Mouse (Mus musculus) limb, embryonic 14.5 days (tissue): ENCODE results near the gene Slc25a13. TPM values are rescaled to one million over a fixed set of nuclear protein-coding genes. Genes with fewer than 3 reads are reported as not detected.
"Not testable (repeated sequence)": the region's sequence is repeated elsewhere in the genome, so short reads cannot be mapped to it uniquely, and the experiment has no call there.

Experiments used
- ATAC-seq: fragments of 200-750 bp; cut with Nextera tagmentation; 2 replicates; pipeline ENCODE4 v1.8.0; 2017; ENCODE audit warnings: low read depth, moderate number of reproducible peaks, moderate TSS enrichment; ENCODE audit not compliant: low FRiP score
- DNase-seq: peaks from one replicate; pipeline ENCODE4 v3.0.0-alpha.2; 2015; ENCODE audit warnings: low spot score
- H3K27ac ChIP-seq: fragments of 300-500 bp; sonication (generic); replicated peaks from 2 replicates; pipeline ENCODE4 v1.5.1; 2014; ENCODE audit warnings: low read depth, mild to moderate bottlenecking, low read length, moderate library complexity, mixed read lengths
- H3K27me3 ChIP-seq: fragments of 300-500 bp; sonication (generic); 2 replicates; pipeline ENCODE4 v1.6.1; 2014; ENCODE audit warnings: low read length, mixed read lengths; ENCODE audit not compliant: control insufficient read depth, insufficient read depth
- H3K36me3 ChIP-seq: fragments of 300-500 bp; sonication (generic); 2 replicates; pipeline ENCODE4 v1.6.1; 2014; ENCODE audit warnings: mild to moderate bottlenecking, low read length, moderate library complexity, mixed read lengths; ENCODE audit not compliant: control insufficient read depth, insufficient read depth
- H3K4me1 ChIP-seq: fragments of 300-500 bp; sonication (generic); 2 replicates; pipeline ENCODE4 v1.6.1; 2014; ENCODE audit warnings: antibody characterized with exemption, low read length, mixed read lengths; ENCODE audit not compliant: control insufficient read depth, insufficient read depth
- H3K4me2 ChIP-seq: fragments of 300-500 bp; sonication (generic); replicated peaks from 2 replicates; pipeline ENCODE4 v1.6.1; 2014; ENCODE audit warnings: low read depth, mild to moderate bottlenecking, low read length, moderate library complexity; ENCODE audit not compliant: severe bottlenecking
- H3K4me3 ChIP-seq: fragments of 300-500 bp; sonication (generic); replicated peaks from 2 replicates; pipeline ENCODE4 v1.5.1; 2014; ENCODE audit warnings: low read length
- H3K9ac ChIP-seq: fragments of 300-500 bp; sonication (generic); 2 replicates; pipeline ENCODE4 v1.6.1; 2014; ENCODE audit warnings: mild to moderate bottlenecking, low read depth, low read length, moderate library complexity; ENCODE audit not compliant: severe bottlenecking
- H3K9me3 ChIP-seq: fragments of 300-500 bp; sonication (generic); 2 replicates; pipeline ENCODE4 v1.6.1; 2016; ENCODE audit warnings: low read length; ENCODE audit not compliant: control insufficient read depth
- POLR2A ChIP-seq: fragments of 200-500 bp; IDR thresholded peaks from 2 replicates; pipeline ENCODE4 v1.8.0; 2012; ENCODE audit warnings: inconsistent platforms, mild to moderate bottlenecking, moderate library complexity, borderline replicate concordance; ENCODE audit not compliant: insufficient read depth, insufficient read length; ENCODE audit errors: extremely low read depth
- WGBS: fragments of 180-500 bp; shearing (Covaris S2); extraction: QIAGEN DNeasy Blood & Tissue Kit; methylation state at CpG from one replicate; pipeline ENCODE4 v1.1.7; 2014; 5-methylcytosine and 5-hydroxymethylcytosine counted together
- polyA plus RNA-seq, 2 experiments: library from polyadenylated mRNA; depleted of rRNA in 1 of 2; stranded (reverse) in 1 of 2; unstranded in 1 of 2; fragments of >200 nt; fragmentation: Nextera tagmentation in 1 of 2; extraction: Ambion mirVana in 1 of 2; gene quantifications; 2 replicates each; pipeline versions ENCODE4 v1.2.1 to v1.2.3; 2012 to 2014

Gene Slc25a13
- polyA plus RNA-seq, 2 experiments, result 8.2 to 19.1 TPM

DNA sequence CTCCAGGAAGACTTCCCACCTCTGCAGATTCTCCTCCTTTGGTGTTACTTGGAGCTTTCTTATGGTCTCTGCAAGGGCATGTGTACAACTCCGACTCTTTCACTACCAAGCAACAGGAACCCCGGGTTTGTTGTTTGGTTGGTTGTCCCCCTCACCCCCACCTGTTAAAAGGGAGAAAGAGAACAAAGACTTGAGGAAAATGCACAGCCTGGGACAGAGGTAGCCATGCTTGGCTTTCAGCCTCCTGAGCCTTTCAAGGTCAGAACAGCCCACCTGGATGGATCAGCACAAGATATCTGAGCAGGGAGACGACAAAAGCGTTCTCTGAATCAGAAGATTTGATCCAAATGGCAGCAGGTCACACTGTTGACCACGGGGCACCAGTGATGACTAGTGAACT is 15.0 kb downstream of the Slc25a13 start:
- Histone ChIP-seq H3K9ac (no peak overlapping the region), H3K27me3 (no peaks in the 10 kb centered on the region), H3K4me3 (no peak overlapping the region), H3K27ac (no peak overlapping the region), H3K4me1 (peaks cover 3% of the 10 kb centered on the region; the same call in 1 of the 2 replicates), H3K9me3 (no peaks in the 10 kb centered on the region), H3K4me2 (no peak overlapping the region), H3K36me3 (0 out of 2 replicates have a peak, but pooled peaks cover 2% of the 10 kb centered on the region)
- TF ChIP-seq POLR2A, result no peak
- WGBS, result 92% methylated on average over 5 of the region's 5 CpGs
- ATAC-seq (no peak), DNase-seq (no peak)

DNA sequence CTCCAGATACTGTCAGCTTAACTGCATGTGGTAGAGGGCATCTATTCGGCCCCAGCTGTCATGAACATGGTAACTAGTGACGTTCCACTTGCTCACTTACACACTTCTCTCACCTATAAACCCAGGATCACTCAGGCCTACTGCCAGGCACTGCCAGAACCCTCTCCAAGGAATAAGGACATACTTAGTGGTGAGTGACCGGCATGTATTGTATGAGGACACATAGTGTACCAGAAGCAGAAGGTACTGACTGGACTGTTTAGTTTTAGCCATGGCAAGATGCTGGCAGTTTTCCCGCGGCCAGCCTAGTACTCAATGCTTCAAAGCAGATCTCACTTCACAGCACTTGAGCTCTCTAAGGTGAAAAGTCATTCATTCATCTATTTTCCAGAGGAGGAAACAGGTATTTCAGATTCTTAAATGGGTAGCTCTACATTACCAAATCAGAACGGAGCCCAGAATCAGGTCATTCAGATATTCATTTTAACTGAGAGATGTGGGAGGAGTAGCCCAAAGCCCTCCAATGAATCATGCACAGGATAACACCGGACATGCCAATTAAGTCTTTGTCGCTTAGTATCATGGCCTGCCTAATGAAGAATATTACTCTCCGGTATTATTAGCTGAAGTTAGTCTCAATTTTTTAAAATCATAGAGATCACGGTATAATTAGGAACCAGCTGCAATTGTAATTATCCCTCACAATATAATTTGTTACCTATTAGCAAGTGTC is 17.7 kb downstream of the Slc25a13 start:
- Histone ChIP-seq H3K27me3 (no peaks in the 10 kb centered on the region), H3K4me2 (no peak overlapping the region), H3K9ac (no peak overlapping the region), H3K4me1 (peaks cover 3% of the 10 kb centered on the region; the same call in 1 of the 2 replicates), H3K27ac (no peak overlapping the region), H3K4me3 (no peak overlapping the region), H3K9me3 (no peaks in the 10 kb centered on the region), H3K36me3 (0 out of 2 replicates have a peak, but pooled peaks cover 2% of the 10 kb centered on the region)
- TF ChIP-seq POLR2A, result no peak
- ATAC-seq (no peak), DNase-seq (no peak)
- 88% methylated on average over 10 of the region's 10 CpGs for WGBS

DNA sequence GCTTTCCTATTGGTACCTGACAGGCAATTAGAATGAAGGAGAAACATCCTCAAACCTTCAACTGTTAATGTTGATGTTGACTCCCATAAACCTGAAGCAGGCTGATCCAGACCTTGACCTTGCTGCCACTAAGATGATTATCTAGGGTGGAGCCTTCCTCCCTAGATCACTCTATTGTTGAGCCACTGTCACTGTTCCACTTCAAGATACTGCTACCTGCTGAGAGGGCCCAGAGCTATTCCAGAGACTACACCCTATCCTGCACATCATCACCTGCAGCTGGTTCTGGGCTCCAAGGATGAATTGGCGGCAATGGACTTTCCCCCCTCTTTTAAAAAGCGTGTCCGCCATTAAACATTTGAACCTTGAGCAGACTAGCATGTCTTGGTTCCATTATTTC is 18.9 kb downstream of the Slc25a13 start:
- not testable (repeated sequence) for H3K27ac ChIP-seq, H3K27me3 ChIP-seq, H3K36me3 ChIP-seq, H3K9me3 ChIP-seq, H3K4me2 ChIP-seq, DNase-seq, H3K4me1 ChIP-seq, H3K4me3 ChIP-seq, H3K9ac ChIP-seq, ATAC-seq
- WGBS, result 95% methylated on average over 3 of the region's 3 CpGs

DNA sequence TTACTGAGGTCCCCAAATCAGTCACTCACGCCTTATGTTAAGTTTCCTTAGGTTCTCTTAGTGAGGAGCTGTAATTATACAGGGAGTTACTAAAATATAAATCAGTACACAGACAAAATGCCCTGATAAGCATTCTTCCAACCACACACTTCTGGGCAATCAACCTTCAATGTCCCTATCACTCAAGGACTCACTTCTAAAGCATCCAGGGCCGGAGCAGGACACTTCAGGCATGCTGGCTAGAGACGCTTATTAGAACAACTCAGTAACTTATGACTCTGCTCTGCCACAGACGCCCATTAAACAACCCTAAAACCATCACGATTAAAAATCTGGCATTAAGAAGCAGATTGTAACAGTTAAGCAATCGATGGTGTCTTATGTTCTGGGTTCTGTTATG is 19.6 kb downstream of the Slc25a13 start:
- WGBS, result 43% methylated on average over 6 of the region's 6 CpGs
- H3K27ac ChIP-seq, result no peak overlapping the region
- no peak for ATAC-seq

DNA sequence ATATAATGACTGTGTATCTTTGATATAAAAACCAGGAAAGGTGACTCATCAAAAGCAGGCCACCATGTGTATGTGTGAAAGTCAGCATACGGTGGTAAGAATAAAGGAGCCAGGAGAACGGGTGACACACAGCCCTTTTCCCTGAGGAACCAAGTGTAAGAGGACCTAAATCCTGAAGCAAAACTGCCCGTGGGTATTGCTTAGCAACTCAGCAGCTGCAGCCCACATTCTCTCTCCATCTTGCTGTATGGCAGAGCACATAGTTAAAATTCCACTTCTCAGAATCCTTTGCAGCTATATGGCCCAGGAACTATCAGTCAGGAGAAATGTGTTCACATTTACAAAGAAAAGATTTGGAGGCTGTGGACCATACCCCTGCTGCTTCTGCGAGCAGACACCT is 20.4 kb downstream of the Slc25a13 start:
- no peak for TF ChIP-seq POLR2A
- H3K36me3 ChIP-seq, result 0 out of 2 replicates have a peak, but pooled peaks cover 2% of the 10 kb centered on the region
- H3K4me2 ChIP-seq, result no peak overlapping the region
- WGBS, result 77% methylated on average over 4 of the region's 4 CpGs
- peaks cover 12% of the 10 kb centered on the region for H3K4me1 ChIP-seq
- DNase-seq (no peak), ATAC-seq (no peak)
- H3K27ac ChIP-seq, result 0 out of 2 replicates have a peak overlapping the region, but pooled peaks have one; percentile 19
- H3K4me3 ChIP-seq, result no peak overlapping the region
- no peak overlapping the region for H3K9ac ChIP-seq
- H3K9me3 ChIP-seq, result no peaks in the 10 kb centered on the region
- H3K27me3 ChIP-seq, result no peaks in the 10 kb centered on the region

More for the DNA sequence above, 19.6 kb downstream of the Slc25a13 start:
- no peak overlapping the region for H3K4me3 ChIP-seq
- H3K4me1 ChIP-seq, result peaks cover 7% of the 10 kb centered on the region; the same call in 1 of the 2 replicates
- H3K4me2 ChIP-seq, result no peak overlapping the region
- H3K36me3 ChIP-seq, result 0 out of 2 replicates have a peak, but pooled peaks cover 2% of the 10 kb centered on the region
- TF ChIP-seq POLR2A, result no peak
- no peaks in the 10 kb centered on the region for H3K27me3 ChIP-seq
- no peak overlapping the region for H3K9ac ChIP-seq
- no peak for DNase-seq
- H3K9me3 ChIP-seq, result no peaks in the 10 kb centered on the region

DNA sequence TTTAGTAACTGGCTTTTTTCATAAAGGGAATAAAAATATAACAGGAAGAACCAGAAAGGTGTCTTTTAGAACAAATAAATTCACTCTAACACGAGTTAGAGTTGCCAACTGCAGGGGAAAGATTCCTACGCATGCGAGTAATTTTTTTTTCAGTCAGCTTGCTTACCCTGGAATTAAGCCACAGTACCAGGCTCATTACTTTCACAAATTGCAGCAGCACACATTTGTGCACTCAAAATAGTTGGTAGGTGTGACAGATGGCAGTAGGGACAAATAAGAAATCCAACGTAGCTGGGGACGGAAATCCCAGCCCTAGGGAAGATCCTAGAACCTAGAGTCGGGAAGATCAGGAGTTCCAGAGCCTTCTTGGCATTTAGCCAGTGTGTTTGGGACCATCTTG is 22.1 kb downstream of the Slc25a13 start:
- no peak for TF ChIP-seq POLR2A
- Histone ChIP-seq H3K4me3 (no peak overlapping the region), H3K9me3 (no peaks in the 10 kb centered on the region), H3K4me2 (no peak overlapping the region), H3K36me3 (0 out of 2 replicates have a peak, but pooled peaks cover under 1% of the 10 kb centered on the region), H3K27me3 (no peaks in the 10 kb centered on the region), H3K27ac (no peak overlapping the region), H3K4me1 (peaks cover 14% of the 10 kb centered on the region), H3K9ac (no peak overlapping the region)
- 68% methylated on average over 6 of the region's 6 CpGs for WGBS
- no peak for ATAC-seq
- no peak for DNase-seq
